Mouse (Mus musculus) lung, postnatal 0 days (tissue): ENCODE measurements around the gene Ankar.

ENCODE experiments used
- CTCF ChIP-seq: IDR thresholded peaks from 2 replicates; pipeline ENCODE4 v1.5.1; 2016; ENCODE audit warnings: antibody characterized with exemption, mild to moderate bottlenecking
- EP300 ChIP-seq: IDR thresholded peaks from 2 replicates; pipeline ENCODE4 v1.6.1; 2016; ENCODE audit warnings: antibody characterized with exemption, mild to moderate bottlenecking, control low read depth

GRCm38 (mm10) chr1:72698651-72699050 is 1.7 kb downstream of the Ankar start:
- no peak for TF ChIP-seq CTCF
- no peak for TF ChIP-seq EP300
